Mouse (Mus musculus): ENCODE data around the gene Fam43b.
"Not testable (repeated sequence)": the region's sequence is repeated elsewhere in the genome, so short reads cannot be mapped to it uniquely, and the experiment has no call there.

Gene Fam43b

DNA sequence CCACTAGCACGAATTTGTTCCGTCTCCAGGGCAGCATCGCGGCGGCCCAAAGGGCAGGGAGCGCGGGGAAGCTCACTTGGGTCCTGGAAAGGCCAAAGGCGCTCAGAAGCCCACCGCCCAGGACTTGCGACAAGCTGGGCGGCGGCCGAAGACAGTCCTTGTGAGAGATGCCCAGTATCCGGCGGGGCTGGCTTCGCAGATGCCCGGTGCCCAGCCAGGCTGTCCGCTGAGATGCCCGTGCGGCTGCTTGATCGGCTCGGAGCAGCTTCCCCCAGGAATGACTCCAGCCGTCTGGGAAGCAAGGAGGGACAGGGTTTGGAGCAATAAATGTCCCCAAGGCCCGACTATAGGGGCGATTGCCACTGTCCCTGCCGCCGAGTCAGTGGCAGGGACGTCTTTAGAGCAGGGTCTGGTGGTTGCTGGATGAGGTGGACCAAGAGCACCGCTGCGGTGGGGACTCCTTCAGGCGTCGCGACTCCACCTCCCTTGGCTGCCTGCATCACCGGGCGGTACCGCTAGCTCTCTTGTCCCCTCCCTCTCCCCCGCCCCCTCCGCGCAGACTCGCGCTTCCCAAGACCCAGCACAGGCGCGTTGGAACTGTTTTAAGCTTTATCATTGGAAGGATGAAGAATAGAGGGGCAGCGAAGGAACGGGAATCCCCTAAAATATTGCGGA is at the start of gene Fam43b:
TSS of gene Fam43b (minus strand) at position 558 of the 675 bp plus-strand sequence.
- DNase-seq (ENCODE audit: low spot score): no peak

DNA sequence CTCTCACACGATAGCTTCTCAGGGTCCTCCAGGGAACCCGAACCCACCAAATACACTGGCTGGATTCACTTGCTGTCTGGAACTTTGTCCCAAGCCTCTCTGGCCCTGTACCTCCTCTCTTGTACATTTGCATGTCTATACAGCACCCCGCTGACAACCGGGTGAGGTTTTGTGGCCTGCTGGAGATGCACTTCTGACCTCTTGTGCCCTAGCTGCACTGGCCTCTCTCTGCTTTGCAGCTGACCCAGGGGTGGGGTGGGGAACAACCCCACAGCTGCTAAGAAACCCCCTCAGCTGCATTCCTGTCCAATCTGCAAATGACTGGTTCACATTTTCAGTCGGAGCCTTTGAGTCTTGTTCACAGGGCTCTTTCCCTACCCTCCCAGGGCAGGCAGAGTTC is 48.6 kb upstream of the Fam43b start:
- no peak for DNase-seq (ENCODE audit: low spot score)

DNA sequence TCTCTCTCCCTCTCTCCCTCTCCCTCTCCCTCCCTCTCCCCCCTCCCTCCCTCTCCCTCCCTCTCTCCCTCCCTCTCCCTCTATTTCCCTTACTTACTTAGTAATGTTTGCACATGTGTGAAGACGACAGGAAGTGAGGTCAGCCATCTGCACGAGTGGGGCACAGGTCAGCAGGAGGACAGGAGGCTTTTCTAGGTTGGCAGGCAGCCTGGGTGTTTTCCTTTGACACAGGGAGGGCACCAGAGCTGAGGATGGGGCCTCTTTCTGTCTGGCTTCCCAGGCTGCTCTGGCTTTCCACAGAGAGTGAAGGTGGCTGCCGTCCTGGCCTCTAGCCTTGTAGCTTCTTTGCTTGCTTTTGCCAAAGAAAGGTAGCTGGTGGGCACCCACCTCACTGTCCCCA is 43.7 kb upstream of the Fam43b start:
- DNase-seq (ENCODE audit: low spot score): no peak

DNA sequence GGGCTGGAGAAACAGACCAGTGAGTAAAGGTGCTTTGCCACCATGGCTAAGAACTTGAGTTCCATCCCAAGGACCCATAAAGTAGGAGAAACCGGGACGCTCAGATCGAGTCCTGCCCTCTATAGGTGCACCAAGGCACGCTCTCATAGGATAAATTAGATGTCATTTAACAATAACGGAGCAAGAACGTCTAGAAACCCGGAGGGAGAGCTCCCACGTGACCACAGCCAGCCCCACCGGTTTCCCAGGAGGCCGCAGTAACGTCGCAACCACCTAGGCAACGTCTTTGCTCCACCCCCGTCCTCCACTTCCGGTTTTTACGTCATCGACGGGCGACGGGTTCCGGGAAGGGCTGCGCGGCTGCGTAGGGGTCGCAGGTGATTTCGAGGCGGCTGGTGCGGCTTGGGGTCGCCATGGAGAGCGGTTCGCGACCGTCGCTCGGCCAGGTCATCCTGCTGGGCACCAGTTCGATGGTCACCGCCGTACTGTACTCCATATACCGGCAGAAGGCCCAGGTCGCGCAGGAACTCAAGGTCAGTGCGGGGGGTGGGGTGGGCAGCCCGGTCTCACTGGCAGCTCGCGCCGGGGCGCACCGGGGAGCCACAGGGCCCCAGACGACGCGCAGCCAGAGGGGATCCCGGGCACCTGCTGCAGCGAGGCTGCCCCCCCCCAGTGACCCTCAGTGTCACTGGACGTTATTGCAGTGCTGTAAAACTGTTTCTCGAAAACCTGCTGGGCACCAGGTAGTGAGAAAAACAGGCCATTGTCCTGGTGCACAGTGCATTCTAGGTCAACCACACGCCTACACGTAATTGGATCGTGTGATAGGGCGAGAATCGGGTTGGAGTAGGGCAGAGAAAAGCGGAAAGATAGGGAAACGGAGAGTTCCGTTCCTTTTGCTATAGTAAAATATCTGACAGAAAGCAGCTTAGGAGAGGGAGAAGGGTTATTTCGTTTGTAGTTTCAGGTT is 38.3 kb upstream of the Fam43b start, which contains the start of gene Mul1:
TSS of gene Mul1 (plus strand) at position 325 of the 970 bp plus-strand sequence.
- peak; percentile 95 for DNase-seq (ENCODE audit: low spot score)

DNA sequence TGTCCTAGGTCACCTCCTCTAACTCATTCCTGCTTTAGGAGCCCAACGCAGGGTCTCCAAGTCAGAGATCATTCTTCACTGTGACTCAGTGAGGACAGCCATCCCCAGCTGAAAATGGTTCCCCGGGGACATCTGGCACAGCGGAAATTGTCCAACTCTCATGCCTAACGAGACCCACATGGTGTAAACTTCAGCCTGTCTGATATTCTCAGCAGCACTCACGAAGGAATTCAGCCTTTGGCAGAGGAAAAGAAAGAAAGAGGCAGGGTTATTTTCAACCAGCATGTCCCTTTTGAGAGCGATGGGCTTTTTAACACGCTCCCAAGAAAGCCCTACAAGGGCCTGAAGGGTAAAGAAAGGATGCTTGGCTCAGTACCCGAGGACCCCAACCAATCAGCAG is 35.0 kb upstream of the Fam43b start:
- no peak for DNase-seq (ENCODE audit: low spot score)

DNA sequence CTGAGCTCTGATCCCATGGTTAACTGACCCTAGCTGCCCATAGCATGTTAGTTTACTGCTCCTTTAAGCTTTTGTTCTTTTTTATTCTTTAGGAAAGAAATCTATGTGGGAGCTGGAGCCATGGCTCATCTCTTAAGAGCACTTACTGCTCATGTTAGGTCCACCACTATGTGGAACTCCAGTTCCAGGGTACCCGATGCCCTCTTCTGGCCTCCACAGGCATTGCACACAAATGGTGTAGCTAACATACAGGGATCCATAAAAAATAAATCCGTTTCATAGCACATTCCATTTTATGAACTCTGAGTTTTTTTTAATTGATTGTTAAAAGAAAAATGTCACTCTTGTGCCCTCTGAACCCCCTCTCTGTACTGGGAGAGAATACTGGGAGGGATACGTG is 33.5 kb upstream of the Fam43b start:
- DNase-seq (ENCODE audit: low spot score): no peak

DNA sequence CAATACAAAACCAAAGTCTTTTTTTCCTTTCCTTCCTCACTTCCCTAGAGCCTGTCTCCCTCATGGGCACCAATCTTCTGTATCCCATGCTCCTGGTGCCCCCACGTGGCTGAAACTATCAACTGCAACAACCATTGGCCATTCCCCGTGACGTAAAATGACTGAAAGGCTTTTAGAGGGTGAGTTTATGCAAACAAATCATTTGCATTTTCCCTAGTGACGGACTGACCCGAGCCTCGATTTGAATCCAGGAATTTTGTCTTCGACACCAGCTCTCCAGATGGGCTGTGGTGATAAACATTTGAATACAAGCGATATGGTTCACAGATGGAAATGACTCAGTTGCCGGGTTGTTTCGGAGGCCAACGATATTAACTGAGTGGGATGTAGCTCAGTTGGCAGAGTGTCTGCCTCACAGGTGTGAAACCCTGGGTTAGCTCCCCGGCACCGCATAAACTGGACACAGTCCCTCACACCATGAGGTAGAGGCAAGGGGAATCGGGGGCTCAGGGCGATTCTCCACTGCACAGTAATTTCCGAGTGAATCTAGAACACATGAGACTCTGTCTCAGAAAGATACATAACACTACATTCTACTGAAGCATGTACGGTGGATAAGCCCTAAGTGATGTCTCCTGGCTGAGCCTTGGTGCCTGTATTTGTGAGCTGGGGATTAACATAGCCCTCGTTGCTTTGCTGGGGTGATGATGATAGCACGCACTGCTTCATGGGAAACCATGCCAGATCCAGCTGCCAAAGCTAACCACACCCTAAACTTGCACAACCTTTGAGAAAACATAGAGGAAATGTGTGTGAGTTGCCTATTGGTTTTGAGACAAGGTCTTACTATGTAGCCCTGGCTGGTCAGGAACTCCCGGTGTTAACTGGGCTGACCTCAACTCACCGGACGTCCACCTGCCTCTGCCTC is 30.7 kb upstream of the Fam43b start:
- peak; percentile 63 for DNase-seq (ENCODE audit: low spot score)

DNA sequence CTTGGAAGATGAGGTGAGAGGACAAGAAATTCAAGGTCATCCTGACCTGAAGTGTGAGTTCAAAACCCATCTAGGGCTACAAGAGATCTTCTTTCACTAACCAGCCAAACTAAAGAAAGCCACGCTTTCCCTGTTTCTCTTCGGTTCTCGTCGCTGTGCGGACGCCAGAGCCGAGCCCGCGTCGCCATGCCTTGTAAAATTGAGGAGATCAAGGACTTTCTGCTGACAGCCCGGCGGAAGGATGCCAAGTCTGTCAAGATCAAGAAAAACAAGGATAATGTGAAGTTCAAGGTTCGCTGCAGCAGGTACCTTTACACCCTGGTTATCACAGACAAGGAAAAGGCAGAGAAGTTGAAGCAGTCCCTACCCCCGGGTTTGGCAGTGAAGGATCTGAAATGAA is 29.3 kb upstream of the Fam43b start:
- not testable (repeated sequence) for DNase-seq (ENCODE audit: low spot score)

DNA sequence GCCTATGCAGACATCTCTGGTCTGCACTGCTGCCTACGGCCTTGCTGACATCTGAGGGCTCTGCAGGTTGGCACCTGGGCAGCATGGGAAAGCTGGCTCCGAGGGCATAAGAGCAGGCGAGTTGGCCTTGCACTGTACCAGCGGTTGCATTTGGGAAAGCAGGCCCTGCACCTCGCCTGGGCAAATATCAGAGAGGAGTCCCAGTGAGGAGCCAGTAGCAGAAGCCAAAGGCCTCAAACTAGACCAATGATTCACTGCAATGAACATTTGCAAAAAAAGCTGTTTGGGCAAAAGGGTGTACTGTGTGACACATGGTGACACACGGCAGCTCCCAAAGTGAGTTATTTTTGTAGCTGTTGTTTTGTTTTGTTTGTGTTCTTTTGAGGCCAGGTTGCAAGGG is 28.7 kb upstream of the Fam43b start:
- no peak for DNase-seq (ENCODE audit: low spot score)

DNA sequence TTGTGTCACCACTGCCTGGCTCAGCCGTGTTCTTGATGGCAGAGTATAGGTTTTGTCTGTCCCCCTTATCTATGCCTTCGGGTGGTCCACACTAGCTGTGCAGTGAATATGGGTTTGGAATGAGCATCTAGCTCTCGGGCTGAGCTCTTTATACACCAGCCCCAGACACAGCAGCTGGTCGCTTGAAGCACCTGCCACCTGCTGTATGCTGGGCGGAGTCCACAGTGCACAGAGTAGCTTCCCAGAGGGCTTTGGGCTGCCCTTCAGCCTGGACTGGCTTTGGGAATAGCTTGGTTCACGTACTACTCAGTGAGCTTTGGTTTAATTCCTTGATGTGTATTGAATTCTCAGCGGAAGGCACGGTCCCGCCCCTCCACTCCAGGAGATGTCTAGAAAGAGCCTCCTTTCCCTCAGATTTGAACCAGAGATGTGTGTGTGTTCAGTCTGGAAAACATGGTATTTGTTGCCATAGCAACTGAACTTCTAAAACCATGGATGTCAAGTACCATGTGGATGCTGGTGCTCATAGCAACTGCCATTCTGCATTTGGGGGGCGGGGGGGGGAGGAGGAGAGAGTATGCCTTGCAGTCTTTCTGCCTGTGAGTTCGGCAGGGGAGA is 22.1 kb upstream of the Fam43b start:
- DNase-seq (ENCODE audit: low spot score): no peak

DNA sequence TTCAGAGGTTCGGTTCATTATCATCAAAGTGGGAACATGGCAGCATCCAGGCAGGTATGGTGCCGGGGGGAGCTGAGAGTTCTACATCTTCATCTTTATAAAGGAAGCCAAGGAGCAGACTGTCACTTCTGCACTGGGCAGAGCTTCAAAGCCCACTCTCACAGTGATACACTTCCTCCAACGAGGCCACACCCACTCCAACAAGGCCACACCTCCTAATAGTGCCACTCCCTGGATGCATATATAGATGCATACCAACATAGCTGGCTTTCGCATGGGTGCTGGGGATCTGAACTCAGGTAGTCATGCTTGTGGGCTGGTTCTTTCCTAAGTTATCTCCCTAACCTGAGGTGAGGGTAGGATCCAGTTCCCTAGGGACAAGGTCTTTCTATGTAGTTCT is 21.6 kb upstream of the Fam43b start:
- DNase-seq (ENCODE audit: low spot score): no peak

DNA sequence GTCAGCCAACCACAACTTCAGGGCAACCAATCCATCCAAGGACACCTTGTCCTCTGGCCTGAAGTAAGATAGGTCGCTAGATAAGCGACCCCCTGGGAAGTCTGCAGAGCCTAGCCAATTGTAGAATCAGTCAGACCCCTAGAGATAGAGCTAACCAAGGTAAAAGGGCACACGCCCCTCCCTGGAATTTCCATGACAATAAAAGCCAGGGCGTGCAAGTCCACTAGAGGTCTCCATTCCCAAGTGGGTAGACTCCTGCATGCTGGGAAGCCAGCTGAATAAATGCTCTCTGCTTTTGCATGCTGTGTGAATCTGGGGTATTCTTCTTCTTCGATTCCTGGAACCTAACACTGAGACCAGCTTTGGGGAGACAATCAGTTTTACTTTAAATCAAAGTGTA is 20.1 kb upstream of the Fam43b start:
- no peak for DNase-seq (ENCODE audit: low spot score)

DNA sequence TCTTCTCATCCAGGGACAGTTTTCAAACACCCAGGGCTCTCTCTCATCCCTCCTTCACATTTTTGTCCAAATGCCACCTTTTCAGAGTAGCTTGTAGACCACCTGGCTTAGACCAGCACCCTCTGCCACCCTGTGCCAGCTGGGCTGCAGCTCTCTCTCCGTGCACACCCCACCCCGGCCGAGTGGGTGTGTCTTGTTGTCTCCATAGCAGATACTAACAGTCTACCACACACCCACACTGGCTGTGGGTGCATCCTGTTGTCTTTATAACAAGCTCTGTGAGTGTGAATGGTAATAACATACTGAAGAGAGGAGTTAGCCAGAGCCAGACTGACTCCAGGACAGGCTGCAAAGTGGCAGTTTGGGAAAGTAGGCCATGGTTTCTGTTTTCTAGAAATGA is 19.7 kb upstream of the Fam43b start:
- DNase-seq (ENCODE audit: low spot score): no peak

DNA sequence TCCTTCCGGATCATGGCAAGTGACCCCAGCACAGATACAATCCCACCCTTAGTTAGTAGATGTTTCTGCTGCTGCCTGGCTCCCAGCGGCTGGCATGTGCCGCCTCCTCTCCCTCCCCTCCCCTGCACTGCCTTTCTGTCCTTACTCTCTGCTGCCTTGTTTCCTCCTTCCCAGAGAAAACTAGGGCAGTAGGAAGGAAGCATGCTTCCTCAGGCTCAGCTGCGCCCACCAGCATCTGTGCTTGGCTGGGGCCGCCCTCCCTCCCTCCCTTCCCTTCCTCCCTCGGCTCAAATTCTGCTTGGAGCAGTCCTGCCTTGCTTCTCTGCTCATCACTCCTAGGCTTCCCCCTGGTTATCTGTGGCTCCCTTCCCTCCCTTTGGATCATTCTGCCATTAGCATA is 18.4 kb upstream of the Fam43b start:
- DNase-seq (ENCODE audit: low spot score): no peak

DNA sequence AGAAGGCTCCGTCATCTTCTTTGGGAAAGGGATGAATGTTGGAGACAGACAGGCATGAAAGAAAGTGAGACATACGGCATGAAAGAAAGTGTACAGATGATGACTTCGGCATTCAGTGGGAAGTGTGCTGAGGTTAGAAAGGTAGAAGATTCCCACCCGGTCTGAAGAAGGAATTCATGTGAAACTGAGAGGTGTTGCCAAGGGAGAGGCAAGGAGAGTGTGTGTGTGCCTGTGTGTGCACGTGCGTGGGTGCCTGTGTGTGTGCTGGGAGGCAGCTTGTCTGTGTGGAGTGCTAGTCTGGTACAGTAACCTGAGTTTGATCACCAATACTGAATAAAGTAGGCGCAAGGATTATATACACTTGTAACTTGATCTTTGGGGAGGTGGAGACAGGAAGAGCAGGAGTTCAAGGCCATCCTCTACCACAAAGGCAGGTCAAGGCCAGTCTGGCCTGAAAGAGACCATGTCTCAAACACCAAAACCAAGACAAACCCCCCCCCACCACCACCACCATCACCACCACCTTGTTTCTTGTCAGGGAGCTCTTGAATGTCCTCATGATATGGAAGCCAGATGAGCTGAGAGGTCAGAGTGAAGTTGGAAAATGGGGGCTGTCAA is 15.3 kb upstream of the Fam43b start:
- no peak for DNase-seq (ENCODE audit: low spot score)

DNA sequence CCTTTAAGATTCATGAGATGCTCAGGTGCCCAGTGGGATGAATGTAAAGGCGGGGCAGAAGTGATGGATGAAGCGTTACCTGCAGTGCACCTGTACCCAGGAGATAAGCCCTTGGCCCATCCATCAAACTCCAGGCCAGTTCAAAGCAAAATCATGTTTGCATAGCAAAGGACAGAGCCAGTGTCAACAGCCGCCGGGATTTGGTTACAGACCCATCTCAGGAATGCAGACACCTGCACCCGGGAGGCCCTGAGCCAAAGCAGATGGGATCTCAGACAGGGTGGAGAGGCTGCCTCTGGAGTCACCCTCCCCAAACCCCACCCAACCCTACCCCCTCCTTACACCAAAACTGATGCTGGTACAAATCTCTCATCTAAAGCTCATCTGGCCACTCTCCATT is 14.7 kb upstream of the Fam43b start:
- no peak for DNase-seq (ENCODE audit: low spot score)

DNA sequence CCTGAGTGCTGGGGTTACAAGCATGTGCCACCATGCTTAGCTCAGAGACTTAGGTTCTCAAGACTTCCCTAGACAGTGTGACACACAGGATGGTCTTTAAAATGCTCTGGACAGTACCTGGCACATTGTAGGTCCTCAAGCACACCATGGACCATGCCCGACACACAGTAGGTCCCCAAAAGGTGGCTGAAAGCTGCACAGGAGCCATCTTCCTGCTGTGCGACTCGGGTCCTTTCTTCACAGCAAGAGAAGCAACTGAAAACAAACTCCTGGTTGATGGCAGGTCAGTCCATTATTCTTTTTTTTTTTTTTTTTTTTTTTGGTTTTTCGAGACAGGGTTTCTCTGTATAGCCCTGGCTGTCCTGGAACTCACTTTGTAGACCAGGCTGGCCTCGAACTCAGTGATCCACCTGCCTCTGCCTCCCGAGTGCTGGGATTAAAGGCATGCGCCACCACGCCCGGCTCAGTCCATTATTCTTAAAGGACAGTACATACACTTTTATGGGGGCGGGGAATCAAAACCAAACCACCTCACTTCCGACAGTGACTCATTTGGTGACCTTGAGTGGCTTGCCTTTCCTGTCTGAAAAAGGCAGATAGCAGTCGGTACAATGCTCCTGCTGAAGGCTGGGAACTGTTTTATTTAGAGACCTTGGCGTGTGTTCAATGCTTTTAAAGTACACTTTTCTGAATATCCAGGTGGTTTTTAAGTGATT is 11.3 kb upstream of the Fam43b start:
- no peak for DNase-seq (ENCODE audit: low spot score)

DNA sequence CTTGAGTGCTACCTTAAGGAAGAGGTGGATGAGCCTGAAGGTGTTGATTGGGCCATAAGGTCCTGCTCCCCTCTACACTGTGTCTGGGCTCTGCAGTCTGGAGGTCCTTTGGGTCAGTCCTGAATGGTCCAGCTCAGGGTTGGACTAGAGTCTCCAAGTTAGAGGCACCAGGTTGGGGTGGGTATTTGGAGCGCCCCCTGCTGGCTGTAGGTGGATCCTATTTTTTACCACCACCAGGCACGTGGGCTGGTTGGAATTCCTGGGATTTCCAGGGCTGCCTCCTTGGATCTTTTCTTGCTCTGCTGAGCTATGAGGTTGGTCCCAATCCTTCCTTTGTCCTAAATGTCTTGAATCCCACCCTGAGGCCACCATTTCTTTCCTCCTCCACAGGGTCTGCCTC is 8.5 kb upstream of the Fam43b start:
- no peak for DNase-seq (ENCODE audit: low spot score)

DNA sequence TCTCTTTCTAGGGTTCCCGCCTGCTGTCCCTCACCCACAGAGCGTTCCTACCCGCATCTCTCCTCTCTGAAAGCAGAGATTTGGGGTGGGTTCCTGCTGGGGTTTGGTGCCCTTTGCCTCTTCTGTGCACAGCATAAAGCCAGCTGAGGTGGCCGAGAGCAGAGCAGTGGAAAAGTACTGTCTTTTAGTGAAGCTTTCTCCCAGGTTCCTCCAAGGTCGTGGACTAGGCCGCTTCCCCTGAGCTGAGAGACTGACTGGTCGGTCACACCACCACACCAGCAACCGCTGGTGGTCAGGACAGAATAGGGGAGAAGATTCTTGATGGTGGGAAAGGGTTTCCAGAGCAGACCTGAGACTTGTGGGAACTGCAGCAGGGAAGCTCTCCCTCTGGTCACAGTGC is 383 bp upstream of the Fam43b start:
- no peak for DNase-seq (ENCODE audit: low spot score)

DNA sequence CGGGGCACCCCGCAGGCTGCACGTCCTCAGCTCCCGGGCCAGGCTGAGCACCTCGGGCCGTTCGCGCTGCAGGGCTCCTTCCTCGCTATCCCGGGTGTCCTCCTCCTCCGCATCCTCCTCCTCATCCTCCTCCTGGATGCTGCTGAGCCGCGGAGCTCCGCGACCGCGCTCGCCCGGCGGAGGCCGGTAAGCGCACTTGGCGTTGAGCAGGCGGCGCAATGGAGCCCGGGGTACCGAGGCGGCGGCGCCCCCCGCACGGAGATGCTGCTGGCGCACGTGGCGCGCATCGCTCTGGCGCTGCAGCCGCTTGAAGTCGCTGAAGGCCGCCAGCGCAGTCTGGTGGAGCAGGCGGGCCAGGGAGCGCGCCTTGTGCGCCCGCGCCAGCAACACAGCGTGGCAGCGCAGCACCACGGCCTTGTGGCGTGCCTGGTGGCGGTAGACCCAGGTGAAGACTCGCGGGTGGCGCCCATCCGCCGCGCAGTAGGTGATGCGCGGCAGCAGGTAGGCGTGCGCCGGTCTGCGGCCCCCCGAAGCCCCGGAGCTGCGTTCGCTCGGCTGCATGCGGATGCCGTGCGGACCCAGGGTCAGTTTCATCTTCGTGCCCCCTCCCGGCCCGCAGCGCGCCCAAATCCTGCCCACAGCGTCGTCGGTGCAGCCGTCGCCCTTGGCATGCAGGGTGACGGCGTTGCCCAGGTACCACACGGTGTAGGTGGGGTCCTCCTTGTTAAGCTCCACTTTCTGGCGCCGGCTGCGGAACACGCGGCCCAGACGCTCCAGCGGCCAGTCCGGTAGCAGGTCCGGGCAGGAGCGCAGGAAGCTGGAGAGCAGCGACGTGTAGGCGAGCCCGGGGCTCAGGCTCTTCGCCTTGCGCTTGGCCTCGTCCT is 999 bp downstream of the Fam43b start:
- DNase-seq (ENCODE audit: low spot score): no peak
